Mouse (Mus musculus) MEL (cell line): ENCODE measurements at regions not wholly inside any gene's neighbourhood (a gene's known extent, or its start where the extent isn't known, plus 50 kb on each side); places are given as distances from the start of the nearest gene placed in this dataset.

Source experiments
- DNase-seq: peaks from one replicate; pipeline ENCODE4 v3.0.0; 2011; ENCODE audit warnings: low read depth, low spot score
- H3K27ac ChIP-seq: 2 replicates; pipeline ENCODE4 v1.5.1; 2012; ENCODE audit warnings: low read depth, mild to moderate bottlenecking, control low read depth, low read length, moderate library complexity; ENCODE audit not compliant: control insufficient read depth
- H3K27me3 ChIP-seq, 2 experiments: fragments of 150-350 bp in 1 of 2; sonication (generic) in 1 of 2; 2 replicates each; pipeline ENCODE4 v1.6.1; 2012; ENCODE audit warnings: low read length in 2 of 2, mild to moderate bottlenecking in 2 of 2, improper control_type of control experiment in 1 of 2, moderate library complexity in 1 of 2; ENCODE audit not compliant: insufficient read depth in 2 of 2, control insufficient read depth in 1 of 2
- H3K36me3 ChIP-seq, 2 experiments: 2 replicates each; pipeline ENCODE4 v1.6.1; 2012 to 2014; ENCODE audit warnings: low read length in 2 of 2, improper control_type of control experiment in 1 of 2, inconsistent platforms in 1 of 2, mild to moderate bottlenecking in 1 of 2; ENCODE audit not compliant: insufficient read depth in 2 of 2, control insufficient read depth in 1 of 2
- H3K4me1 ChIP-seq, 2 experiments: fragments of 150-350 bp in 1 of 2; sonication (generic) in 1 of 2; 2 replicates each; pipeline ENCODE4 v1.6.1; 2012; ENCODE audit warnings: low read length in 2 of 2, improper control_type of control experiment in 1 of 2, mild to moderate bottlenecking in 1 of 2; ENCODE audit not compliant: insufficient read depth in 2 of 2, control insufficient read depth in 1 of 2
- H3K4me3 ChIP-seq, 2 experiments: fragments of 150-350 bp in 1 of 2; sonication (generic) in 1 of 2; 2 replicates each; pipeline ENCODE4 v1.5.1; 2012; ENCODE audit warnings: low read depth in 2 of 2, low read length in 2 of 2, mild to moderate bottlenecking in 2 of 2, moderate library complexity in 2 of 2, control low read depth in 1 of 2, improper control_type of control experiment in 1 of 2; ENCODE audit not compliant: control insufficient read depth in 1 of 2, insufficient read depth in 1 of 2
- H3K79me2 ChIP-seq: 2 replicates; pipeline ENCODE4 v1.6.1; 2012; ENCODE audit warnings: mild to moderate bottlenecking, low read length, moderate library complexity; ENCODE audit not compliant: control insufficient read depth, poor library complexity, insufficient read depth
- H3K9ac ChIP-seq: 2 replicates; pipeline ENCODE4 v1.6.1; 2012; ENCODE audit warnings: low read depth, mild to moderate bottlenecking, control low read depth, low read length, moderate library complexity; ENCODE audit not compliant: control insufficient read depth, poor library complexity, severe bottlenecking
- H3K9me3 ChIP-seq: fragments of 150-350 bp; sonication (generic); replicated peaks from 2 replicates; pipeline ENCODE4 v1.6.1; 2012; ENCODE audit warnings: mild to moderate bottlenecking, low read length, improper control_type of control experiment, moderate library complexity; ENCODE audit not compliant: insufficient read depth
- BHLHE40 ChIP-seq: IDR thresholded peaks from 2 replicates; pipeline ENCODE4 v1.6.1; 2012; ENCODE audit warnings: low read depth, mild to moderate bottlenecking, inconsistent platforms, low read length, improper control_type of control experiment, borderline replicate concordance
- CHD2 ChIP-seq: IDR thresholded peaks from 2 replicates; pipeline ENCODE4 v1.6.1; 2011; ENCODE audit warnings: low read length, improper control_type of control experiment
- CTCF ChIP-seq, 3 experiments: IDR thresholded peaks in 2 of 3; conservative IDR thresholded peaks in 1 of 3; 2 replicates each; pipeline ENCODE4 v1.5.1; 2011 to 2012; ENCODE audit warnings: low read length in 3 of 3, low read depth in 2 of 3, mild to moderate bottlenecking in 2 of 3, improper control_type of control experiment in 1 of 3, inconsistent platforms in 1 of 3, mixed read lengths in 1 of 3, moderate library complexity in 1 of 3; ENCODE audit not compliant: control insufficient read depth in 1 of 3, insufficient read depth in 1 of 3, poor library complexity in 1 of 3, severe bottlenecking in 1 of 3
- E2F4 ChIP-seq: IDR thresholded peaks from 2 replicates; pipeline ENCODE4 v1.6.1; 2011; ENCODE audit warnings: low read depth, low read length, improper control_type of control experiment, borderline replicate concordance
- ELF1 ChIP-seq: IDR thresholded peaks from 2 replicates; pipeline ENCODE4 v1.6.1; 2014; ENCODE audit warnings: low read depth, mild to moderate bottlenecking, inconsistent platforms, low read length, improper control_type of control experiment, moderate library complexity
- ETS1 ChIP-seq: IDR thresholded peaks from 2 replicates; pipeline ENCODE4 v1.6.1; 2012; ENCODE audit warnings: low read depth, mild to moderate bottlenecking, inconsistent platforms, low read length, improper control_type of control experiment, moderate library complexity
- GABPA ChIP-seq: IDR thresholded peaks from 2 replicates; pipeline ENCODE4 v1.6.1; 2012; ENCODE audit warnings: low read depth, mild to moderate bottlenecking, inconsistent platforms, low read length, improper control_type of control experiment, moderate library complexity
- GATA1 ChIP-seq: IDR thresholded peaks from 2 replicates; pipeline ENCODE4 v1.6.1; 2011; ENCODE audit warnings: low read depth, low read length, improper control_type of control experiment
- HCFC1 ChIP-seq: IDR thresholded peaks from 2 replicates; pipeline ENCODE4 v1.6.1; 2012; ENCODE audit warnings: low read depth, mild to moderate bottlenecking, inconsistent platforms, low read length, improper control_type of control experiment, moderate library complexity
- JUND ChIP-seq: IDR thresholded peaks from 2 replicates; pipeline ENCODE4 v1.6.1; 2011; ENCODE audit warnings: low read depth, mild to moderate bottlenecking, improper control_type of control experiment, low read length
- MAFK ChIP-seq: IDR thresholded peaks from 2 replicates; pipeline ENCODE4 v1.6.1; 2011; ENCODE audit warnings: low read depth, mild to moderate bottlenecking, low read length, improper control_type of control experiment, borderline replicate concordance
- MAX ChIP-seq: IDR thresholded peaks from 2 replicates; pipeline ENCODE4 v1.6.1; 2011; ENCODE audit warnings: low read length, improper control_type of control experiment
- MXI1 ChIP-seq: IDR thresholded peaks from 2 replicates; pipeline ENCODE4 v1.6.1; 2011; ENCODE audit warnings: mild to moderate bottlenecking, low read depth, low read length, improper control_type of control experiment
- MYB ChIP-seq: IDR thresholded peaks from 2 replicates; pipeline ENCODE4 v1.6.1; 2011; ENCODE audit warnings: mild to moderate bottlenecking, low read depth, low read length, improper control_type of control experiment
- NRF1 ChIP-seq: IDR thresholded peaks from 2 replicates; pipeline ENCODE4 v1.6.1; 2014; ENCODE audit warnings: low read depth, mild to moderate bottlenecking, inconsistent platforms, low read length, improper control_type of control experiment, moderate library complexity; ENCODE audit not compliant: poor library complexity, insufficient read depth, severe bottlenecking
- POLR2A ChIP-seq, 2 experiments: IDR thresholded peaks; 2 replicates each; pipeline ENCODE4 v1.6.1; 2011 to 2012; ENCODE audit warnings: low read length in 2 of 2, mild to moderate bottlenecking in 2 of 2, control low read depth in 1 of 2, improper control_type of control experiment in 1 of 2, low read depth in 1 of 2, moderate library complexity in 1 of 2; ENCODE audit not compliant: control insufficient read depth in 1 of 2, insufficient read depth in 1 of 2, poor library complexity in 1 of 2
- POLR2AphosphoS5 ChIP-seq: IDR thresholded peaks from 2 replicates; pipeline ENCODE4 v1.6.1; 2012; ENCODE audit warnings: low read depth, borderline replicate concordance, mild to moderate bottlenecking, inconsistent platforms, low read length, moderate library complexity, mixed read lengths
- RAD21 ChIP-seq: IDR thresholded peaks from 2 replicates; pipeline ENCODE4 v1.6.1; 2011; ENCODE audit warnings: mild to moderate bottlenecking, low read depth, low read length, improper control_type of control experiment
- RCOR1 ChIP-seq: IDR thresholded peaks from 2 replicates; pipeline ENCODE4 v1.6.1; 2012; ENCODE audit warnings: low read depth, mild to moderate bottlenecking, inconsistent platforms, low read length, improper control_type of control experiment
- SIN3A ChIP-seq: IDR thresholded peaks from 2 replicates; pipeline ENCODE4 v1.6.1; 2012; ENCODE audit warnings: low read length, improper control_type of control experiment, inconsistent platforms
- SMC3 ChIP-seq: IDR thresholded peaks from 2 replicates; pipeline ENCODE4 v1.6.1; 2011; ENCODE audit warnings: low read depth, low read length, improper control_type of control experiment
- TAL1 ChIP-seq: IDR thresholded peaks from 2 replicates; pipeline ENCODE4 v1.6.1; 2012; ENCODE audit warnings: mild to moderate bottlenecking, inconsistent platforms, low read length, moderate library complexity, mixed read lengths
- TBP ChIP-seq: IDR thresholded peaks from 2 replicates; pipeline ENCODE4 v1.8.0; 2011; ENCODE audit warnings: low read depth, low read length, improper control_type of control experiment
- TCF12 ChIP-seq: IDR thresholded peaks from 2 replicates; pipeline ENCODE4 v1.6.1; 2014; ENCODE audit warnings: low read depth, mild to moderate bottlenecking, inconsistent platforms, low read length, improper control_type of control experiment, moderate library complexity
- ZC3H11A ChIP-seq: IDR thresholded peaks from 2 replicates; pipeline ENCODE4 v1.6.1; 2012; ENCODE audit warnings: low read depth, mild to moderate bottlenecking, inconsistent platforms, low read length, improper control_type of control experiment
- ZMIZ1 ChIP-seq: IDR thresholded peaks from 2 replicates; pipeline ENCODE4 v1.6.1; 2012; ENCODE audit warnings: low read depth, mild to moderate bottlenecking, inconsistent platforms, low read length, improper control_type of control experiment, moderate library complexity
- ZNF384 ChIP-seq: IDR thresholded peaks from 2 replicates; pipeline ENCODE4 v1.6.1; 2012; ENCODE audit warnings: low read depth, mild to moderate bottlenecking, inconsistent platforms, low read length, improper control_type of control experiment

DNA sequence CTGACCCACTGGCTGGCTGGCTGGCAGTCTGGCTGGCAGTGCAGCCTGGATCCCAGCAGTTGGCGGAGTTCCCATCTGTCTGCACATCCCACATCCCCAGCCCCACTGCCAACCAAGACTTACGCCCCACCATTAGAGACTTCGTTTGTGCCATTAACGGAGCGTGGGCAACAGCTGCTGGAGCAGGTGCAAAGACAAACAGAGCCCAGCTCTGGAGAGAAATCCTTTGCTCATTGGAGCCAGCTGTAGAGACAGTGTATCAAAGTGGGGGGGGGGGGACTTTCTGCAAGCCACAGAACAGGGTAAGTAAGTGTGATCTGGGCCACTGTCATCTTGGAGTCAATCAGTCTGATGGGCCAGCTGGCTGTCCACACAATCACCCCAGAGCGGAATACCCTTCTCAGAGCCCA lies 52.3 kb downstream of the Rplp1 start:
- no peak for DNase-seq
- Histone ChIP-seq H3K9me3 (no peaks in the 10 kb centered on the region), H3K36me3 (no peaks in the 10 kb centered on the region), H3K27me3 (peaks cover 0 to 2% of the 10 kb centered on the region in 2 experiments; a peak in 2 of 4 replicates), H3K79me2 (no peaks in the 10 kb centered on the region), H3K4me3 (no peak overlapping the region), H3K4me1 (no peaks in the 10 kb centered on the region), H3K9ac (no peak overlapping the region), H3K27ac (no peak overlapping the region)
- TF ChIP-seq TBP, result no peak

DNA sequence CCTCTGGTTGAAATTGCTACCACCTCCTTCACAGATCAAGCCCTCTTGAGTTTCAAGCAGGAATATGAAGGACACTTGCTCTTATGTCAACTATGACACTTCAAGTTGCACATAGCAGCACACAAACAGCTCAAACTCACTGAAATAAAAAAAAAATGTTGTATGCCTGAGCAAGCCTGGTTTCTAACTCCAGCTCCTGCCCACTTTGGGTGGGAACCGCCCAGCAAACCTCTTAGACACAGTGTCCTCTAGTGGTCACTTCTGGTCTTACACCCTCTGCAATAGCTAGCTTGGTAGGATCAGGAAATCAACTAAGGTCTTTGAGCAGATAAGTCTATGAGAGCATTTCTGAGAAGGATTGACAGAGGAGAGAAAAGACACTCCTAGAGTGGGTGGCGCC lies 54.2 kb downstream of the Rplp1 start:
- no peak overlapping the region for H3K4me3 ChIP-seq
- TF ChIP-seq POLR2AphosphoS5, result no peak
- TF ChIP-seq ZMIZ1, result no peak
- TF ChIP-seq SMC3, result peak; percentile 86
- TF ChIP-seq E2F4, result no peak
- no peak for TF ChIP-seq GABPA
- no peak for TF ChIP-seq NRF1
- TF ChIP-seq RAD21, result peak; percentile 84
- TF ChIP-seq CTCF (IDR thresholded peaks at IDR 0.05 in 2 of 3, conservative IDR thresholded peaks at IDR 0.05 in 1 of 3; ENCODE audit: control insufficient read depth in 1 of 3, insufficient read depth in 1 of 3, low read depth in 2 of 3, low read length in 3 of 3, poor library complexity in 1 of 3, severe bottlenecking in 1 of 3), result peak; percentile 77 to 99 (median 92)
- TF ChIP-seq ZC3H11A, result peak; percentile 67
- no peak for TF ChIP-seq CHD2
- no peak for TF ChIP-seq SIN3A
- TF ChIP-seq MAFK, result no peak
- TF ChIP-seq ETS1, result no peak
- no peak for TF ChIP-seq MYB
- TF ChIP-seq MXI1, result no peak
- TF ChIP-seq, all 39 proteins: peak for 4
- Histone ChIP-seq H3K9ac (no peak overlapping the region), H3K79me2 (no peaks in the 10 kb centered on the region), H3K9me3 (no peaks in the 10 kb centered on the region), H3K27me3 (peaks cover 0 to 2% of the 10 kb centered on the region in 2 experiments; a peak in 2 of 4 replicates), H3K36me3 (no peaks in the 10 kb centered on the region), H3K27ac (no peak overlapping the region), H3K4me1 (no peaks in the 10 kb centered on the region)
- DNase-seq, result peak; percentile 77

DNA sequence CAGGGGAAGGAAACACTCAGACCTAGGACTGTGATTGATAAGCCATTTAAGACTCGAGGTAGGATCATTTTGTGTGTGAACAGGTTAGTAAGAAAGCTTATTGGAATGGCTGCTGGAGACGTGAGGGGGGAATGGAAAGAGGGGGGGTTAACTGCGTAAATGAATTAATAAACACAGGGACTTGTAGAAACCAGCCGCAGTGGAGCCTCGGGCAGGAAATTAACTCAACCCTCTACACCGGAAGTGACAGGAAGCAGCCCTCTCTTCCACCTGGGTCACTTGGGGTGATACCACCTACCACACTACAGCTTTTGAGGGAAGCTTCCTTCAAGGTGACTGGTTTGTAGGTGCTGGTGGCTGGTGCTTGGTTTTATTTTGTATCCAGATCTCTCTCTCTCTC lies 54.9 kb downstream of the Rplp1 start:
- TF ChIP-seq MAX (no peak), ZC3H11A (no peak), BHLHE40 (no peak), RCOR1 (no peak), CTCF (IDR thresholded peaks at IDR 0.05 in 2 of 3, conservative IDR thresholded peaks at IDR 0.05 in 1 of 3; ENCODE audit: control insufficient read depth in 1 of 3, insufficient read depth in 1 of 3, low read depth in 2 of 3, low read length in 3 of 3, poor library complexity in 1 of 3, severe bottlenecking in 1 of 3) (no peak), GATA1 (no peak), SIN3A (no peak), HCFC1 (no peak), TCF12 (no peak), ELF1 (no peak), JUND (no peak), TAL1 (no peak), POLR2A (IDR thresholded peaks at IDR 0.05; ENCODE audit: control insufficient read depth in 1 of 2, insufficient read depth in 1 of 2, low read depth in 1 of 2, low read length in 2 of 2, poor library complexity in 1 of 2) (no peak), MXI1 (no peak), POLR2AphosphoS5 (no peak), E2F4 (no peak), ZNF384 (no peak), ETS1 (no peak)
- TF ChIP-seq, all 39 proteins: peak for 0
- no peaks in the 10 kb centered on the region for H3K79me2 ChIP-seq
- H3K9me3 ChIP-seq, result no peaks in the 10 kb centered on the region
- no peak overlapping the region for H3K9ac ChIP-seq
- H3K36me3 ChIP-seq, result no peaks in the 10 kb centered on the region
- no peak for DNase-seq
- H3K27me3 ChIP-seq, result no peaks in the 10 kb centered on the region
- no peak overlapping the region for H3K27ac ChIP-seq
- H3K4me1 ChIP-seq, result no peaks in the 10 kb centered on the region
- no peak overlapping the region for H3K4me3 ChIP-seq
